Mouse (Mus musculus) midbrain, embryonic 12.5 days (tissue): ENCODE results near the gene Spock1. TPM values are rescaled to one million over a fixed set of nuclear protein-coding genes. Genes with fewer than 3 reads are reported as not detected.

Source experiments
- ATAC-seq: fragments of 200-750 bp; cut with Nextera tagmentation; 2 replicates; pipeline ENCODE4 v1.8.0; 2017; ENCODE audit warnings: low read depth, moderate TSS enrichment, moderate library complexity; ENCODE audit not compliant: low FRiP score
- H3K27ac ChIP-seq: fragments of 300-500 bp; sonication (generic); replicated peaks from 2 replicates; pipeline ENCODE4 v1.5.1; 2016; ENCODE audit warnings: mild to moderate bottlenecking
- H3K27me3 ChIP-seq: fragments of 300-500 bp; sonication (generic); 2 replicates; pipeline ENCODE4 v1.6.1; 2016; ENCODE audit warnings: mild to moderate bottlenecking
- H3K36me3 ChIP-seq: fragments of 300-500 bp; sonication (generic); 2 replicates; pipeline ENCODE4 v1.6.1; 2016
- H3K4me1 ChIP-seq: fragments of 300-500 bp; sonication (generic); 2 replicates; pipeline ENCODE4 v1.6.1; 2016
- H3K4me2 ChIP-seq: fragments of 300-500 bp; sonication (generic); replicated peaks from 2 replicates; pipeline ENCODE4 v1.6.1; 2016; ENCODE audit warnings: mild to moderate bottlenecking, moderate library complexity
- H3K4me3 ChIP-seq: fragments of 300-500 bp; sonication (generic); 2 replicates; pipeline ENCODE4 v1.5.1; 2016; ENCODE audit warnings: mild to moderate bottlenecking
- H3K9ac ChIP-seq: fragments of 300-500 bp; sonication (generic); replicated peaks from 2 replicates; pipeline ENCODE4 v1.6.1; 2016; ENCODE audit warnings: mild to moderate bottlenecking, moderate library complexity
- H3K9me3 ChIP-seq: fragments of 300-500 bp; sonication (generic); 2 replicates; pipeline ENCODE4 v1.6.1; 2016; ENCODE audit warnings: mild to moderate bottlenecking
- WGBS: fragments of 180-500 bp; shearing (Covaris S2); methylation state at CpG from one replicate; pipeline ENCODE4 v1.1.7; 2016; 5-methylcytosine and 5-hydroxymethylcytosine counted together
- polyA plus RNA-seq: library from polyadenylated mRNA; unstranded; fragments of >200 nt; fragmentation: Nextera tagmentation; extraction: Ambion mirVana; gene quantifications from 2 replicates; pipeline ENCODE4 v1.2.1, GENCODE M21; 2016

Gene Spock1
- polyA plus RNA-seq, 1 experiment from 2014 or later, result 22.4 TPM

DNA sequence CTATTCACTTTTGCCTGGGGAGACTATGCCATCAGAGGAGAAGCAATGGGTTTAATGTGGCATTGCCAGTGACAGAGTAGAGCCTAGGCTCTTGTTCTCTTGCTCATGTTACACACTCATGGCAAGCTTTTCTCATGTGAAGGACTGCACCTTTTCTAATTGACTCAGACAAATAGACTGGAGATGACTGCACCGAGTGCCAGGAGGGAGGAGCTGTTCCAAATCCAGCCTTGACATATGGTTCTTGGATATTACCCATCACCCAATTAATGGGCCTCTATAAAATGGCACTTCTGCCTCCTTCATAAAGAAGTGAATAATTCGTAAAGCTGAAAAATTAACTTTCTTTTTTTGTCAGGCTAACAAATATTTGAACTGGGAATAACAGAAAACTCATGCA lies 259.3 kb downstream of the Spock1 start:
- Histone ChIP-seq H3K4me1 (no peaks in the 10 kb centered on the region), H3K4me3 (no peak overlapping the region), H3K36me3 (no peaks in the 10 kb centered on the region), H3K27me3 (no peaks in the 10 kb centered on the region), H3K27ac (no peak overlapping the region), H3K9ac (no peak overlapping the region), H3K4me2 (no peak overlapping the region), H3K9me3 (no peaks in the 10 kb centered on the region)
- 74% methylated on average over 2 of the region's 2 CpGs for WGBS
- no peak for ATAC-seq

- 78% methylated on average over 4 of the region's 4 CpGs for WGBS
- Histone ChIP-seq H3K4me3 (no peak overlapping the region), H3K27ac (no peak overlapping the region), H3K4me2 (no peak overlapping the region), H3K36me3 (no peaks in the 10 kb centered on the region), H3K27me3 (peaks cover 5% of the 10 kb centered on the region; the same call in 1 of the 2 replicates), H3K4me1 (no peaks in the 10 kb centered on the region), H3K9me3 (no peaks in the 10 kb centered on the region), H3K9ac (no peak overlapping the region)
- no peak for ATAC-seq
These were observed 260.7 kb downstream of the Spock1 start for GRCm38 (mm10) chr13:57647456-57647855.

DNA sequence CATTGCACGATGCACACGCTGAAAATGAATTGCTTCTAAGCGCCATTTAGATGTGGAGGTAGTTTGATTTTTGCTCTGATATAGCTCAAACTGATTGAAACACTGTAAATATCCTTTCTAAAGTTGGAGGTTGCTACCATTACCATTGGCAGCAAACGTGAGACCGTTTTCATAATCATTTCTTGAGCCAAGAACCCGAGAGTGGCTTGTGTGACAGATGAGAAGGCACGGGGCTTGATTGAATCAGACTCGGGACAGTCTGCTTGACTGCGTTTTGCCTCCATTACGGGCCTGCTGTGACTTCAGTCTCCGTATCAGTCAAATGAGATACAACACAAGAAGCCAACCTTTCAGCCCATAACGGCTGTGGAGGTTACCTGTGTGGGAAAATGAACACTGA lies 265.1 kb downstream of the Spock1 start:
- Histone ChIP-seq H3K9me3 (no peaks in the 10 kb centered on the region), H3K36me3 (no peaks in the 10 kb centered on the region), H3K4me1 (no peaks in the 10 kb centered on the region), H3K27ac (no peak overlapping the region), H3K4me3 (no peak overlapping the region), H3K9ac (no peak overlapping the region), H3K27me3 (peaks cover 28% of the 10 kb centered on the region), H3K4me2 (no peak overlapping the region)
- ATAC-seq, result no peak
- WGBS, result 90% methylated on average over 12 of the region's 12 CpGs

GRCm38 (mm10) chr13:57641649-57642048 lies 266.5 kb downstream of the Spock1 start:
- H3K27me3 ChIP-seq, result peaks cover 33% of the 10 kb centered on the region
- H3K4me2 ChIP-seq, result no peak overlapping the region
- 86% methylated on average over 4 of the region's 4 CpGs for WGBS
- no peaks in the 10 kb centered on the region for H3K36me3 ChIP-seq
- no peak for ATAC-seq
- H3K9ac ChIP-seq, result no peak overlapping the region
- no peak overlapping the region for H3K4me3 ChIP-seq
- H3K9me3 ChIP-seq, result no peaks in the 10 kb centered on the region
- H3K4me1 ChIP-seq, result no peaks in the 10 kb centered on the region
- no peak overlapping the region for H3K27ac ChIP-seq

DNA sequence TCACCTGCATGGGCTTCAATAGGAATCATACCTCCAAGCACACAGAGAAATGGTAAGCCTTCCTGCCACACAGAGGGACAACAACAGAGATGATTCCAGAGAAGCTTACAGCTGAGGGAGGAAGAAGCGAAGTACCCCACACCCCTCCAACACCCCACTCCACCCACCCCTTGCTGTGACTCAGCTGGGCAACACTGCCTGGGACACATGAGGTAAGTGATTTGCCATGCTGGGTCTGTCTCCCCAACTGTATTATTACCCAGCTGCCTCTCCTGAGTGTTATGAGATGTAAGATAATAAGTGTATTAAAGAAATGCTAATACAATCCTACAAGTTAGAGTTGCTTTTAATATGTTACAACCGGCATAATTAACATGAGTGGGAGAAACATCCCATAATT lies 267.2 kb downstream of the Spock1 start:
- H3K4me1 ChIP-seq, result peaks cover 6% of the 10 kb centered on the region
- H3K4me3 ChIP-seq, result no peak overlapping the region
- peaks cover 35% of the 10 kb centered on the region for H3K27me3 ChIP-seq
- WGBS, result 94% methylated on average over 2 of the region's 2 CpGs
- H3K4me2 ChIP-seq, result no peak overlapping the region
- H3K9ac ChIP-seq, result no peak overlapping the region
- H3K27ac ChIP-seq, result no peak overlapping the region
- no peaks in the 10 kb centered on the region for H3K36me3 ChIP-seq
- no peaks in the 10 kb centered on the region for H3K9me3 ChIP-seq
- no peak for ATAC-seq

DNA sequence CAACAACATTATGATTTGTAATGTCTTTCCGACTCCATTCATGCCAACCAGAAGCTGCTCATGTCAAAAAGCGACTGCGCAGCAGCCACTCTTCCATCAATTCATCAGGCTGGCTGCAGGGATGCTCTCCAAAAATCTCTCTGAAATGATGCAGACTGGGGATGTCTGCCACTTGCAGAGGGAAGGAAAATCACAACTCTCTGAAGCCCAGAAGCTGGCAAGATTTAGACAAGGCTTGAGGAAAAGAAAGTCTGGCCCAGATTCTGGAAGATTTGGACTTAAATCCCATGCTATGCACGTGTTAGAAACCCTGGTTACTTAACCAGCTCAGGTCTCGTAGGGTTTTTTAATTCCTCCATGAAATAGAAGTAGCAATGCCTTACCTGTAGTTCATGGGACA lies 269.3 kb downstream of the Spock1 start:
- no peak overlapping the region for H3K4me3 ChIP-seq
- no peak overlapping the region for H3K9ac ChIP-seq
- 89% methylated on average over 5 of the region's 5 CpGs for WGBS
- H3K27me3 ChIP-seq, result peaks cover 40% of the 10 kb centered on the region
- no peaks in the 10 kb centered on the region for H3K36me3 ChIP-seq
- peaks cover 9% of the 10 kb centered on the region for H3K4me1 ChIP-seq
- ATAC-seq, result no peak
- H3K9me3 ChIP-seq, result peaks cover 4% of the 10 kb centered on the region; the same call in 1 of the 2 replicates
- no peak overlapping the region for H3K27ac ChIP-seq
- H3K4me2 ChIP-seq, result no peak overlapping the region

- Histone ChIP-seq H3K9me3 (peaks cover 4% of the 10 kb centered on the region; the same call in 1 of the 2 replicates), H3K27ac (no peak overlapping the region; the same call in 1 of the 2 replicates), H3K36me3 (no peaks in the 10 kb centered on the region), H3K9ac (no peak overlapping the region), H3K27me3 (peaks cover 42% of the 10 kb centered on the region), H3K4me2 (no peak overlapping the region), H3K4me3 (no peak overlapping the region), H3K4me1 (peaks cover 9% of the 10 kb centered on the region)
- 77% methylated on average over 15 of the region's 15 CpGs for WGBS
- ATAC-seq, result no peak
These were observed 270.5 kb downstream of the Spock1 start for GRCm38 (mm10) chr13:57637606-57638132.

DNA sequence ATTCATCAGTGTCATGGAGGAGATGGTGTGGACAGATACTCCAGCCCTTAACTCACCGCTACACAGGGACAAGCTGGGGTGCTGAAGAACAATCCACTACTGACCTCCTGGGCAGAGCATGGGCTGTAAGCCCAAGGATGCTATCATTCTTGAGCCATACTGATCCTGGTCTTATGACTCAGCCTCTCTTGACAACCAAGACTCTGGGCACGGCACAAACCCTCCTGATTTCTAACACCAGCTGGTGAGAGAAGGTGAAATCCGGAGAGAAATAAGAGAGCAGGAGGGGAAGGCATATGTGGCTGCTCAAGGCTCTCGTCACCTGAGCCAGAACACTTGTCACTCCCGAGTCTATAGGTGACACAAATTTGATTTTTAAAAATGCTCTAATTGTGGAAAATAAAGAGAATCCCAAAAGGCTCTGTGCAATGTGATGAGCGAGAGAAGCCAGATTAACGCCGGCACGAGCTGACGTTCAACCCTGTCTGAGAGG lies 271.0 kb downstream of the Spock1 start:
- no peak overlapping the region for H3K4me2 ChIP-seq
- H3K36me3 ChIP-seq, result no peaks in the 10 kb centered on the region
- H3K4me1 ChIP-seq, result peaks cover 9% of the 10 kb centered on the region
- peaks cover 4% of the 10 kb centered on the region; the same call in 1 of the 2 replicates for H3K9me3 ChIP-seq
- no peak overlapping the region; the same call in 1 of the 2 replicates for H3K27ac ChIP-seq
- peaks cover 38% of the 10 kb centered on the region for H3K27me3 ChIP-seq
- H3K9ac ChIP-seq, result no peak overlapping the region
- 79% methylated on average over 10 of the region's 10 CpGs for WGBS
- no peak overlapping the region for H3K4me3 ChIP-seq
- ATAC-seq, result no peak

DNA sequence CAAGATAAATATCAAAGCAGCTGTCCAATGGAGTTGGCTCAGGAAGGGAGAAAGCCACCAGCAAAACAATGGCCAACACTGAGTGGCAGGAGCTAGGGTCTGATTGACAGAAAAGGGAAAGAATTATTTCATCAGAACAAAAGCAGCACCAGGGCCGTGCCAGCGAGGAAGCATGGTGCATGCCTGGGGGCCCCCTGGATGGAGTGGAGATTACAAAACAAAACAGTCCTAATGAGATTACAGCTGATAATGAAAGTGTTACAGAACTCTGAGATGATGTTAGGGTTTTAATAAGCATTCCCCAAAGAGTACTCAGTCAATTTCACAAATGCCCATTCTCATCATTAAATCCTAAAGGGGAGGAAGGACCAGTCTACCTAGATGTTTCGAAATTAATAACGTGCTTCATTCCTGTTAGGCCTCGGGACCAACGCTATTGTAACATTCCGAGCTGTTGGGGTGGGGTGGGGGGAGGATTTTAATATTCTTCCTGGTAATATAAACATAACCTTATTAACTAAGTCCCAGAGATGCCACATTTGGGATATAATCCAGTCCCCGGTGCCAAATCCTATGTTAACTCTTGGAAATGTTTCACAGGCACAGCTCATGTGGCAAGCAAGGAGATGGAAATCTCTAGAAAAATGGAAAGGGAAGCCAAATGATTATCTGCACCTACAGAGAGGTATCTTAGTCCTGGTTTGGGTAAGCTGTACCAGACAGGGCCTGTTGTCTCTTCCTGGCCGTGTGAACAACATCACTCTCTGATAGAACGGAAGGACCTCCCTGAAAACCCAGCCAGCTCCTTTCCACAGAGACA lies 271.7 kb downstream of the Spock1 start:
- peaks cover 4% of the 10 kb centered on the region; the same call in 1 of the 2 replicates for H3K9me3 ChIP-seq
- H3K4me3 ChIP-seq, result no peak overlapping the region
- H3K9ac ChIP-seq, result no peak overlapping the region
- 63% methylated on average over 10 of the region's 10 CpGs for WGBS
- no peak overlapping the region; the same call in 1 of the 2 replicates for H3K27ac ChIP-seq
- no peaks in the 10 kb centered on the region for H3K36me3 ChIP-seq
- ATAC-seq, result no peak
- no peak overlapping the region for H3K4me2 ChIP-seq
- peaks cover 32% of the 10 kb centered on the region for H3K27me3 ChIP-seq
- peaks cover 9% of the 10 kb centered on the region for H3K4me1 ChIP-seq

- WGBS, result 86% methylated on average over 4 of the region's 4 CpGs
- H3K9me3 ChIP-seq, result peaks cover 4% of the 10 kb centered on the region; the same call in 1 of the 2 replicates
These were observed 277.6 kb downstream of the Spock1 start for GRCm38 (mm10) chr13:57630532-57630931.

GRCm38 (mm10) chr13:57628218-57628617 lies 279.9 kb downstream of the Spock1 start:
- Histone ChIP-seq H3K36me3 (no peaks in the 10 kb centered on the region), H3K4me3 (no peak overlapping the region), H3K4me2 (no peak overlapping the region), H3K4me1 (no peaks in the 10 kb centered on the region), H3K9me3 (no peaks in the 10 kb centered on the region), H3K27me3 (peaks cover 20% of the 10 kb centered on the region), H3K9ac (no peak overlapping the region), H3K27ac (0 out of 2 replicates have a peak overlapping the region, but pooled peaks have one; percentile 25)
- 62% methylated on average over 8 of the region's 8 CpGs for WGBS
- no peak for ATAC-seq

More at GRCm38 (mm10) chr13:57630532-57630931, 277.6 kb downstream of the Spock1 start:
- Histone ChIP-seq H3K4me3 (no peak overlapping the region), H3K4me2 (no peak overlapping the region), H3K27ac (no peak overlapping the region), H3K4me1 (no peaks in the 10 kb centered on the region; the same call in 1 of the 2 replicates), H3K9ac (no peak overlapping the region), H3K36me3 (no peaks in the 10 kb centered on the region), H3K27me3 (peaks cover 28% of the 10 kb centered on the region)
- no peak for ATAC-seq

GRCm38 (mm10) chr13:57626434-57626833 lies 281.7 kb downstream of the Spock1 start:
- no peaks in the 10 kb centered on the region for H3K9me3 ChIP-seq
- no peak overlapping the region for H3K9ac ChIP-seq
- ATAC-seq, result no peak
- H3K27ac ChIP-seq, result no peak overlapping the region
- WGBS, result 85% methylated on average over 9 of the region's 9 CpGs
- H3K27me3 ChIP-seq, result peaks cover 19% of the 10 kb centered on the region
- H3K36me3 ChIP-seq, result no peaks in the 10 kb centered on the region
- H3K4me2 ChIP-seq, result no peak overlapping the region
- H3K4me1 ChIP-seq, result no peaks in the 10 kb centered on the region
- H3K4me3 ChIP-seq, result no peak overlapping the region
